Mouse (Mus musculus): ENCODE data around the gene Tmem29.
A peak's percentile ranks its signal among the peaks of the same experiment; 100 is the strongest.

DNA sequence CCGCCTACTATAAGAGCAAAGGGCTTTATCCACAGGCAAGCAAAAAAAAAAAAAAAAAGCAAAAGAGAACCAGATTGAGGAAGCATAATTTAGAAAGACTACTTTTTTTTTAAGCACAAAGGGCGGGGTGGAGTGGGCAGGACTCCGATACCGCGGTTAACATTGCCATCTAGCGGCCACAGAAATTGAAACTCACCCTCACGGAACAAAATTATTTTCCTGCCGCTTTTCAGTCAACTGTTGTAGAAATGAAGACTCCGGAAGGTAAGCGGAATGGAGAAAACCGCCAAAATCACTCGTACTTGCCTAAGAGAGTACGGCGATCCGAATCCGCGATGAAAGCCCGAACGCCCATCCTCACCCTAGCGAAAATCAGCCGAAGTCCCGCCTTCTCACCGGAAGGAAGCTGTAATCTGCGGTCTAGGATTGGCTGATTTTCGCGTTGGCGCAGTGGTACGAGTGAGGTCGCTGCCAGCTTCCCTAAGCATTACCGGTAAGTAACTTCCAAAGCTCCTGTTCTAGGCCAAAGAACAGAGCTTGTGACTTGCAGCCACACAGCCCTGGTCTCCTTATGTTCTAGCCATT lies at the start of gene Tmem29:
- TF ChIP-seq POLR2A (IDR thresholded peaks at IDR 0.05; ENCODE audit: low read depth, low read length) (peak; percentile 61), ZC3H11A (IDR thresholded peaks at IDR 0.05; ENCODE audit: low read depth, low read length) (no peak), CHD1 (IDR thresholded peaks at IDR 0.05; ENCODE audit: low read depth, low read length) (no peak), CHD2 (IDR thresholded peaks at IDR 0.05; ENCODE audit: low read length) (no peak), GABPA (IDR thresholded peaks at IDR 0.05; ENCODE audit: insufficient replicate concordance, low read depth, low read length) (no peak), CTCF (conservative IDR thresholded peaks at IDR 0.05 in 1 of 2, IDR thresholded peaks at IDR 0.05 in 1 of 2; ENCODE audit: low read depth in 2 of 2, low read length in 2 of 2) (peak; percentile 11 to 66; a peak in 2 of 4 replicates)
